Mouse (Mus musculus) testis, adult 2 months (tissue): ENCODE measurements at regions not wholly inside any gene's neighbourhood (a gene's known extent, or its start where the extent isn't known, plus 50 kb on each side); places are given as distances from the start of the nearest gene placed in this dataset.

Experiments used
- CTCF ChIP-seq: fragments of 200-500 bp; IDR thresholded peaks from 2 replicates; pipeline ENCODE4 v1.5.1; 2012; ENCODE audit warnings: low read depth, mild to moderate bottlenecking, inconsistent platforms, low read length, moderate library complexity; ENCODE audit not compliant: control insufficient read depth, insufficient read depth, insufficient replicate concordance
- POLR2A ChIP-seq: fragments of 200-500 bp; IDR thresholded peaks from 2 replicates; pipeline ENCODE4 v1.6.1; 2012; ENCODE audit warnings: low read depth, mild to moderate bottlenecking, inconsistent platforms, low read length, moderate library complexity; ENCODE audit not compliant: control insufficient read depth

GRCm38 (mm10) chr4:152920261-152920660 lies 442.6 kb upstream of the Kcnab2 start:
- TF ChIP-seq CTCF = no peak
- TF ChIP-seq POLR2A = no peak
